Mouse (Mus musculus): ENCODE measurements around the gene Fgfr2. TPM values are rescaled to one million over a fixed set of nuclear protein-coding genes. Genes with fewer than 3 reads are reported as not detected.

Gene Fgfr2
- polyA plus RNA-seq, 1 experiment, result 59.9 TPM

DNA sequence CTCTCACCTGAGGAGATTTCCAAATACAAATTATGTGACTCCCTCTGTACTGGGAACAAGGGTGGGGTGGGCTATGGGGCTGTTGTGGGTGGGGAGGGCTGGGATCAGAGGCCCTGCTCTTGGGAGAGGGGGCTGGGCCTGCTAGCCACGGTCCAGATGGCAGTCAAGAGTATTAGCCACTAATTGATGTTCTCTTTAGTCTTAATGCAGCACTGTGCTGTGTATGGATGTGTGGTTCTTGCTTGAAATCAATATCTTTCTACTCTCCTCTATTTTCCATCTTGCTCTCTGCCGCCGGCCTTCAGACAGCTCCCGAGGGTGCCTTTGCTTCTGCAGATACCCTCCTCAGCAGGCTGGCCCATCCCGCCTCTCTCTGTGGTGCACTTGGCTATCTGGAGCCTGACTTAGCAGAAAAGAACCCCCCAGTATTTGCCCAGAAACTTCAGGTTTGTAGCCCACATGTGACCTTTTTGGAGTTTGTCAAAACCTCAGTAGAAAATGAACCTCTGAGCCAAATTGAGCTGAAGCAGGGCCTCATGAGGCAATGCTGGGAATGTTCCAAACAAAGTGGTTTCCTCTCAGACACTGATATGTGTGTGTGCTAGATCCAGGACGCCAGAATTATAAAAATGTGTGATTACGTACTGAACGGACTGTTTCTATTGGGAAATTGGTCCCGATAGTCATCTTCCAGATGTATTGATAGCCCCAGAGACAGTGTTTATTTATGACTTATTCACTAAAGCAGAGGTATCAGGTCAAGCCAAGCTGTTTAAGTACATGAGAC is 2379.7 kb downstream of the Fgfr2 start:
- Histone ChIP-seq H3K4me1 (ENCODE audit: control insufficient read depth, insufficient read depth, low read length) (no peaks in the 10 kb centered on the region), H3K27ac (ENCODE audit: insufficient read depth, low read length) (no peak overlapping the region), H3K4me3 (ENCODE audit: insufficient read depth, low read length) (no peak overlapping the region)
- TF ChIP-seq CTCF (IDR thresholded peaks at IDR 0.05; ENCODE audit: borderline replicate concordance, insufficient read depth, low read length) (no peak), POLR2A (IDR thresholded peaks at IDR 0.05; ENCODE audit: low read depth, low read length) (no peak)

GRCm38 (mm10) chr7:130741099-130741498 is 2382.1 kb downstream of the Fgfr2 start:
- H3K4me3 ChIP-seq (ENCODE audit: insufficient read depth, low read length), result no peak overlapping the region
- no peak overlapping the region for H3K27ac ChIP-seq (ENCODE audit: insufficient read depth, low read length)
- H3K4me1 ChIP-seq (ENCODE audit: control insufficient read depth, insufficient read depth, low read length), result no peaks in the 10 kb centered on the region
- TF ChIP-seq CTCF (IDR thresholded peaks at IDR 0.05; ENCODE audit: borderline replicate concordance, insufficient read depth, low read length), result no peak
- TF ChIP-seq POLR2A (IDR thresholded peaks at IDR 0.05; ENCODE audit: low read depth, low read length), result no peak

DNA sequence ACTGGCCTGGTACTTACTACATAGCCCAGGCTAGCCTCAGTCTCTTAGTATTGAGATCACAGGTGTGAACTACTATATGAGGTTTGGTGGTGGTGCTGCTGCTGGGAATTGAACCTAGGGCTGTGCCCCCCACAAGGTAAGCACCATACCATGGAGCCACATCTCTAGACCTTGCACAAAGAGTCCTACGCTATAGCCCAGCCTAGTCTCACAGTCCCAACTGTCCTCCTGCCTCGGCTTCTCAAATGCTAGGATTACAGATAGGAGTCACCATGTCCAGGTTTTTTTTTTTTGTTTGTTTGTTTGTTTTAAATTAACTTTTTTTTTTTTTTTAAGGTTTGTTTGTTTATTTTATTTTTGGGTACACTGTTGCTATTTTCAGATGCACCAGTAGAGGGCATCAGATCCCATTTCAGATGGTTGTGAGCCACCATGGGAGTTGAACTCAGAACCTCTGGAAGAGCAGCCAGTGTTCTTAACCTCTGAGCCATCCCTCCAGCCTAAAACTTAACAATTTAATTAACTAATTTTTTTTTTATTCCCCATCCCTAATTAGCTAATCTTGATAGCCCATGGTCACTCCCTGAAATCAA is 2388.9 kb downstream of the Fgfr2 start:
- no peak for TF ChIP-seq POLR2A (IDR thresholded peaks at IDR 0.05; ENCODE audit: low read depth, low read length)
- TF ChIP-seq CTCF (IDR thresholded peaks at IDR 0.05; ENCODE audit: borderline replicate concordance, insufficient read depth, low read length), result no peak
- H3K4me3 ChIP-seq (ENCODE audit: insufficient read depth, low read length), result no peak overlapping the region
- H3K27ac ChIP-seq (ENCODE audit: insufficient read depth, low read length), result no peak overlapping the region
- no peaks in the 10 kb centered on the region for H3K4me1 ChIP-seq (ENCODE audit: control insufficient read depth, insufficient read depth, low read length)

- Histone ChIP-seq H3K4me3 (ENCODE audit: insufficient read depth, low read length) (no peak overlapping the region), H3K4me1 (ENCODE audit: control insufficient read depth, insufficient read depth, low read length) (no peaks in the 10 kb centered on the region), H3K27ac (ENCODE audit: insufficient read depth, low read length) (no peak overlapping the region)
- TF ChIP-seq CTCF (IDR thresholded peaks at IDR 0.05; ENCODE audit: borderline replicate concordance, insufficient read depth, low read length), result no peak
- no peak for TF ChIP-seq POLR2A (IDR thresholded peaks at IDR 0.05; ENCODE audit: low read depth, low read length)
Measured at GRCm38 (mm10) chr7:130733423-130733822, 2389.7 kb downstream of the Fgfr2 start.

DNA sequence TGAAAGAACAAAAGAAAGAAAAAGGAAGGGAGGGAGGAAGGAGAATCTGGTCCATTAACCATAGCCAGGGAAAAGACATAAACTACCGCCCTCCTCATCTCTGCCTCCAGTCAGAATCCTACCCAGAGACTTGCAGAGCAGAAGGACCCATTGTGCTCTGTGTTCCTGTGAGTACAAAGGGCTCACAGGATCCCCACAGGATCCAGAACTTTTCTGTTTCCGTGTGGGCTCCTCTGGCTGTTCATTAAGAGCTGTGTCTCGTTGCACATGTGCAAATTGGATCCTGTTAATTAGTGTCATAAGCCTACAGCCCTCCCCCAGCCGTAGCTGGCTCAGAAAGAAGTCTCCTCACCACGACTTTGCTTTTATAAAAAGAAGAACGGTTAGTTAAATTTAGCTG is 2390.2 kb downstream of the Fgfr2 start:
- TF ChIP-seq CTCF (IDR thresholded peaks at IDR 0.05; ENCODE audit: borderline replicate concordance, insufficient read depth, low read length), result no peak
- TF ChIP-seq POLR2A (IDR thresholded peaks at IDR 0.05; ENCODE audit: low read depth, low read length), result no peak
- Histone ChIP-seq H3K4me3 (ENCODE audit: insufficient read depth, low read length) (no peak overlapping the region), H3K4me1 (ENCODE audit: control insufficient read depth, insufficient read depth, low read length) (no peaks in the 10 kb centered on the region), H3K27ac (ENCODE audit: insufficient read depth, low read length) (no peak overlapping the region)

DNA sequence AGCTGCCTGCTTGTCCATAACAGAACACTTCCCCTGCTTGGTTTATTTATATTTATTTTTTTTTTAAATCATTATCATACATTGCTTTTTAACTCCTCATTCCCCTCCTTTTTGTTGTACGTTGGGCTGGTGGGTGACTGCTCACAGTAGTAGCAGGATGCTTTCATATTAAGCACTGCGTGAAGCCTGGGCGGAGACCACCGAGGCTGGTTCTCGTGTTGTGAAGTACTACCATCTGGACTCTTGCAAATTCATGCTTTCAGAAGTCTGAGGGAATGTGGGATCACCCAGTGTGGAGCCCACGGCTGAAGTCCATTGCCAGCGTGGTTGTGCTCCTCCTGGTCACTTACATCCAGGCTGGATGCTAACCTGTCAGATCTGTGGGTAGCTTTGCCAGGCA is 2391.4 kb downstream of the Fgfr2 start:
- Histone ChIP-seq H3K27ac (ENCODE audit: insufficient read depth, low read length) (no peak overlapping the region), H3K4me3 (ENCODE audit: insufficient read depth, low read length) (no peak overlapping the region), H3K4me1 (ENCODE audit: control insufficient read depth, insufficient read depth, low read length) (no peaks in the 10 kb centered on the region)
- TF ChIP-seq CTCF (IDR thresholded peaks at IDR 0.05; ENCODE audit: borderline replicate concordance, insufficient read depth, low read length), result no peak
- TF ChIP-seq POLR2A (IDR thresholded peaks at IDR 0.05; ENCODE audit: low read depth, low read length), result no peak

GRCm38 (mm10) chr7:130727560-130727959 is 2395.6 kb downstream of the Fgfr2 start:
- H3K27ac ChIP-seq (ENCODE audit: insufficient read depth, low read length), result no peak overlapping the region
- no peak for TF ChIP-seq POLR2A (IDR thresholded peaks at IDR 0.05; ENCODE audit: low read depth, low read length)
- no peak for TF ChIP-seq CTCF (IDR thresholded peaks at IDR 0.05; ENCODE audit: borderline replicate concordance, insufficient read depth, low read length)
- no peak overlapping the region for H3K4me3 ChIP-seq (ENCODE audit: insufficient read depth, low read length)
- no peaks in the 10 kb centered on the region for H3K4me1 ChIP-seq (ENCODE audit: control insufficient read depth, insufficient read depth, low read length)

- H3K27ac ChIP-seq (ENCODE audit: insufficient read depth, low read length), result no peak overlapping the region
- H3K4me1 ChIP-seq (ENCODE audit: control insufficient read depth, insufficient read depth, low read length), result no peaks in the 10 kb centered on the region
- TF ChIP-seq CTCF (IDR thresholded peaks at IDR 0.05; ENCODE audit: borderline replicate concordance, insufficient read depth, low read length), result no peak
- TF ChIP-seq POLR2A (IDR thresholded peaks at IDR 0.05; ENCODE audit: low read depth, low read length), result no peak
- no peak overlapping the region for H3K4me3 ChIP-seq (ENCODE audit: insufficient read depth, low read length)
Measured at GRCm38 (mm10) chr7:130726724-130727422, 2396.3 kb downstream of the Fgfr2 start.

GRCm38 (mm10) chr7:130726185-130726584 is 2397.0 kb downstream of the Fgfr2 start:
- Histone ChIP-seq H3K4me3 (ENCODE audit: insufficient read depth, low read length) (no peak overlapping the region), H3K27ac (ENCODE audit: insufficient read depth, low read length) (no peak overlapping the region), H3K4me1 (ENCODE audit: control insufficient read depth, insufficient read depth, low read length) (no peaks in the 10 kb centered on the region)
- TF ChIP-seq POLR2A (IDR thresholded peaks at IDR 0.05; ENCODE audit: low read depth, low read length), result no peak
- no peak for TF ChIP-seq CTCF (IDR thresholded peaks at IDR 0.05; ENCODE audit: borderline replicate concordance, insufficient read depth, low read length)
